Mouse (Mus musculus): ENCODE data around the gene Isg20.

The Isg20 gene

DNA sequence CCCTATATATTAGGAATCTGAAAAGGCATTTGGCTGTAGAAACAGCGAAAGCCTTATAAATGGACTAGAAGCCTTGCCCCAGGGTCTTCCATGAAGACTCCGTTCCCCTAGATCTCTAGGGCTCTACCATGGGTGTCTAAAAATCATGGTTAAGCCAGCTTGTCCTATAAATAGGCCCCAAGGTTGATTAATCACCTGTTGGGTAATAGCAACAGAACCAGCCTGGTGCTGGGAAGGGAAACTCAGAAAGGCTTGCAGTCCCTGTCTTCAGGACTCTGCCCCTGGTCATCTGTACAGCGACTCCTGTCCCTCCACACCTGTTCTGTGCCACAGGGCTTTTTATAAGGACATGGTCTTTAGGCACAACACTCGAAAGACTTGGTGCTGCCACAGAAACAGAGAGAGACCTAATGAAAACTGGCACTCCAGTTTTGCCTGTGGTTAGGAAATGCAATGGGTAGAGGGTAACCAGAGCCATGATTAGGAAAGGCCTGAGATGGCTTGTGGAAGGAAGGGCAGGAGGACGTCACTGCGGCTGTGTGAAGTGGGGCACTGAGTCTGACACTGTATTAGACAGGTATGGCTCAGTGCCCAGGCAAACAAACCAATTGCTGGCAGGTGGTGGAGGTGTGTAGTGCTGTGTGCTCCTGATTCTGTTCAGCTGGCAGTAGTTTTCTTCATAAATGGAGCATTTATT lies 9.9 kb upstream of the Isg20 start:
- DNase-seq (ENCODE audit: extremely low read depth, low read depth, low spot score): peak; percentile 36

DNA sequence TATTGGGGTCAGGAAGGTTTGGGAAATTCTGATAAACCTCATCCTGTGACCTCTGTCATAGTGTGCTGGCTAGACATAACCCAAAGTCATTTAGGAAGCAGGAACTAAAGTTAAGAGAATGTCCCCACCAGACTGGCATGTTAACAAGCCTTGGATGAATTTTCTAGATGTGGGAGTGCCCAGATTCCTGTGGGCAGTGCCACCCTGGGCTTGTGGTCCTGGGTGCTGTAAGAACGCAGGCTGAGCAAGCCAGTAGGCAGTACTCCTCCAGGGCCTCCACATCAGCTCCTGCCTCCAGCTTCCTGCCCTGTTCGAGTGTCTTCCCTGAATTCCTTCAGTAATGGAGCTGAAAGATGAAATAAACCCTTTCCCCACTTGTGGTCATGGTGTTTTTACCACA lies 9.0 kb upstream of the Isg20 start:
- no peak for DNase-seq (ENCODE audit: extremely low read depth, low read depth, low spot score)

DNA sequence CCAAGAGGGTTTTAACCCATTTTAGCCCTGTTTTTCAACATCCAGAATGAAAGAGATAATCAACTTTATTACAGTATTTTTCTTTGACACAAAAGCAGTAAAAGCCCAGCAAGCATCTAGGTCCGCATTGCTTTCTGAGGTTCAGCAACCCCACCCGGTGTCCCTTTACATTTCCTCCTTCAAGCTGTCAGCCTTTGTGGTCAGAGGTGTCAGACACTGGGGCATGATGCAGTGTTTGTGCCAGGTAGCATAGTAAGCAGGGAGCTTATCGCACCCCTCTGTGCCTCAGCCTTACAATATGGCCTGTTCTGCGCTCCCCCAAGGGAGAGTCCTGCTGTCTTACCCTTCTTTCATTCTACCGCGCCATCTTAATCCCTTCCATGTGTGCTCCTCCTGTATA lies 4.2 kb upstream of the Isg20 start:
- DNase-seq (ENCODE audit: extremely low read depth, low read depth, low spot score): no peak

DNA sequence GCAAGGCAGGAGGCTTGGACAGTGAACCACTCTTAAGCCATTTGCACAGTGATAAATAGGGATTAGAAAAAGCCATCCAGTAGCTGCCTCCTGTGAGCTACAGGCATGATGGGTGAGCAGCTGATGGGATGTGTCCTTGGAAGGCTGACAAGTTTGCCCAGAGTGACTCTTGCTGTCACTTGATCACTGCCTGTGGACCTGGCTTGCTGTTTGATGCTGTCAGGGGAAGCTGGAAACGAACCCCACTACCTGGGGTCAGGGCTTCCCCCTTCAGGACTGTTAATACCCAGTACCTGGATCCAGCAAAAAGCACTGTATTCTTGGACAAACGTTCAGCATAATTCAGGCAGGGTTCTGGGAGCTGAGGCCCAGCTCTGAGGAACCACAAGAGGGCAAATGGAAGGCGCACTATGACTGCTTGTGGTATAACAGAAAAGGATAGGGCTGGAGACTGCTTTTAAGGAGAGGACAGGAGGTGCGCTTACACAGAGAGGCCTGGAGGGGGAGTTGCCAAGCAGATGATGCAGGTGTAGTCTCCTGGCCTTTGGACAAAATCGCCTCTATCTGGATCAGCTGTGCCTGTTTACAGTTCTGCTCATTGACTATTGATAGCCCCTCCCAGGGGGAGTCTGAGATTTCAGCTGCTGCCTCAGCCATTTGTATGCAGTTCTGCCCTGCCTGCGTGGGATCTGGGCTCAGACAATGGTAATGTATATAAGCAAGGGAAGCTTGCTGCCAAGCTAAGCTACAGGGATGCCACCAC lies 2.7 kb upstream of the Isg20 start:
- no peak for DNase-seq (ENCODE audit: extremely low read depth, low read depth, low spot score)

DNA sequence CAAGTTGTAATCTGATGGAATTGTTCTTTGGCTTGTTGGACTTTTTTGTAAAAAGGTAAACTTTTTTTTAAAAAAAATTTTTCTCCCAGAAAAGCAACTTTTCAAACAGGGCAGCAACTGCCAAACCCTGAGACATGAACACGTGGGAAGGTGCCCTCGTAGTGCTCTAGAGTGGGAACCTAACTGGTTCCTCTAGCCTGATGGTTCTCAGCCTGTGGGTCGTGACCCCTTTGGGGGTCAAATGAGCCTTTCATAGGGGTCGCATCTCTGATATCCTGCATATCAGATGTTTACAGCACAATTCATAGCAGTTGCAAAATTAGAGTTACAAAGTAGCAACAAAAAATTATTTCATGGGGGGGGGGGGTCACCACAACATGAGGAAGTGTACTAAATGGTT lies 2.0 kb upstream of the Isg20 start:
- no peak for DNase-seq (ENCODE audit: extremely low read depth, low read depth, low spot score)

DNA sequence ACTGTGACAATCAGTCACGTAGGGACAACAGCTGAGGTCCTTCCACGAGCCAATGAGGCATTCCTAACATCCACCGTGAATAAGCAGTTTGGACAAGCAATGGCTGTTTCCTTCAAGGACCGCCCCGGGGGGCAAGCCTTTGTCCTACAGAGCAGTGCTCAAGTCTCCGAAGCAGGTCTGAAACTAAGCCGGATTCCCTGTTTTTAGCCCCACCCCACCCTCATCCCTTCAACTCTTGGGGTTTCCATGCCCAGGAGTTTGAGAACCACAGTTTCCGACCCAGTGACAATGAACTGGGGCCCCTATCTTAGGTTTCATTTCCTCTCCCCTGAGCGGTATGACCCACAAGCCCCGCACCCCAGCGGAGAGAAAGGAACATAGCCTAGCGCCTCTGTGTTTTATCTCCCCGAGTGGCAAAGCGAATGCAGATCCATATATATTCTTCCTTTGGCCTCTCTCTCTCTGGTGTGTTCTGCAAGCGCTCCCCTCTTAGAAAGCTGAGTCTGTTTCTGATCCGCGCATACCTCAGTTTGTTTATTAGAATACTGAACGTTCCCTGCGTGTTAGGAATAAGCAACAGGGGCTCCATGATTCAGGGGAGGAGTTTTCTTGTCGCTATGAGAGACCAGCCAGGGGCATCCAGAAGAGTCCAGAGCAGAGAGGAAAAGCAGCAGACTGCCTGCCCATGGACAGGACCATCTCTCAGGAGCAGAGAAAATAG lies 811 bp upstream of the Isg20 start:
- DNase-seq (ENCODE audit: extremely low read depth, low read depth, low spot score): no peak

DNA sequence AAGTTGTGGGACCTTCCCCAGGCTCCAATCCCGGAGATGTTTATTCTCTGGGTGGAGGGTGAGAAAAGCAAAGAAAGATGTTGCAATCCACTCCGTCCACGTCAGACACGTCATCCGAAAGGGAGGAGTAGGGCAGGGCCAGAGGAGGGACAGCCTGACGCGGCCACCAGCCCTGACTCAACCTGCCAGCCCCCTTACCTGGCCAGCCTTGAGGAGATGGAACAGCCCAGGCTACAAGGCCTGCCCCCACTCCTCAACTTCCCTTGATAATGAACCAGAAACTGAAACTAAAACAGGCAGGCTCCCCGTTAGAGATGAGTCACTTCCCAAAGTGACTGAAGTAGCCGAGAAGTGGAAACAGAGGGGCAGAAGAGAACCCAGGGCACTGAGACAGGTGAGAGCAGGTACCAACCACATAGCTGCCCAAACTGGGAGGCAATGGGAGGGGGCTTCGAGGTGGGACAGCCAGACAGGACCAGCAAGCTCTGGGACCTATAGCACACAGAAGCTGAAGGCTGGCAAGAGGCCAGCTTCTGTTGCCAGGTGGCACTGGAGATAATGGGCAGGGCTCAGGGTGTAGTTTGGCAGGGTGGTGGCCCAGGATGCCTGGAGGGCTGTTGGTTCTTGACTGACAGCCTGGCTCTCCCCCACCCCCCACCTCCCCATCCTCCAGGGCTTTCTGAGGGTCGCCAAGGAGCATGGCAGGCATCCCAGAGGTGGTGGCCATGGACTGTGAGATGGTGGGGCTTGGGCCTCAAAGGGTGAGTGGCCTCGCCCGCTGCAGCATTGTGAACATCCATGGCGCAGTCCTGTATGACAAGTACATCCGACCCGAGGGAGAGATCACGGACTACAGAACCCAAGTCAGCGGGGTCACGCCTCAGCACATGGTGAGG lies 673 bp downstream of the Isg20 start:
- DNase-seq (ENCODE audit: extremely low read depth, low read depth, low spot score): no peak

DNA sequence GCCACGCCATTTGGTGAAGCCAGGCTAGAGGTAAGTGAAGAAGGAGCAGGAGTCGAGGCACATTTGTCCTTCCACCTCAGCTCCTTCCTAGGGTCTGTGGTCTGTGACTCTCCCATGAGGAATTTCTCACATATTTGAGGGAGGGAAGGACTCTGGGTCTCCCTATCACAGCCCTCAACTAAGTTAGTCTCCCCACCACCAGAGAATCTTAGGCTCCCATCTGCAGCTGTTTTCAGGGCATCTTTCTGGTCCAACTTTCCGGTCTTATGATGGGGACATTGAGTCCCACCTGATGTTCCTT lies 1.3 kb downstream of the Isg20 start:
- DNase-seq (ENCODE audit: extremely low read depth, low read depth, low spot score): no peak

DNA sequence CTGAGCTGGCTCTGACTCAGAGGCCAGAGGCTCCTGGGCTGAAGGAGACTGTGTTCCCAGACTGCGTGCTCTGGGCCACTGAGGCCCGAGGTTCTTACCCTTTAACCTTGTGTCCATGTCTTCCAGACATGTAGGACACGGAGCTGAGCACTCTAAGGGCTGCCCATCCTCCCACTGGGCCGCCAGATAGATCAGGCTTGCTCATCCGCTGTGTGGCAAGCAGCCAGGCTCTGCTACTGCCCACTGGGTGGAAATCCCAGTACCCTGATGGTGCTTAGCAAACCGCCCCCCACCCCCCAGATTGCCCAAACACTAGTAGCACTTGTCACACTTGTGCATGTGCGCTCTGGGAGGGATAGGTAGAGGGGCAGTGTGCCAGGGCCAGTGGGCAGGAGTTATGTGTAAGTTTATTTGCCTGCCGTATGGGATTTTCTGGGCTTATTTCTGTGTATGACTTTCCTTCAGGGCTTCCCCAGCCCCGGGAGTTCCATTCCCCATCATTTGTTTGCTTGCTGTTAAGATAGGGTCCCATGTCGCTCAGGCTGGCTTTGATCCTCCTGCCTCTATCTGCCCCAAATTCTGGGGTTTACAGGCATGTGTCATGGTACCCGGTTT lies 1.8 kb downstream of the Isg20 start:
- DNase-seq (ENCODE audit: extremely low read depth, low read depth, low spot score): no peak

DNA sequence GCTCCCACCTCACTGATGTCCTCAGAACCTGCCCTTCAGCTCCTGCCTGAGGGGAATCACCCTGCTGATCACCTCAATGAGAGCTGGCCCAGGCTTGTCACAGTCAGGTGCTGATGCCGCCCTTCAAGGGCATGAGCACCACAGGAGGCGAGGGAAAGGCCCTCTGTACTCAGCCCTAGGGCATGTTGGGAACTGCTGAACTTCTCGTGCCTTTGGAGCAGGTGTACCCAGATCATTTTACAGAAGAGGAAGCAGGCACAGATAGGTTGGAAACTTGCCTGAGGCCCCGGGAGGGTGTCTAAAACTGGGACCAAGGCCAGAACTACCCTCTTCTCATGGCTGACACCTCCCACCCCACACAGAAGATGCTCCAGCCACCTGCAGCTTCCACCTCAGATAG lies 5.5 kb downstream of the Isg20 start:
- no peak for DNase-seq (ENCODE audit: extremely low read depth, low read depth, low spot score)

DNA sequence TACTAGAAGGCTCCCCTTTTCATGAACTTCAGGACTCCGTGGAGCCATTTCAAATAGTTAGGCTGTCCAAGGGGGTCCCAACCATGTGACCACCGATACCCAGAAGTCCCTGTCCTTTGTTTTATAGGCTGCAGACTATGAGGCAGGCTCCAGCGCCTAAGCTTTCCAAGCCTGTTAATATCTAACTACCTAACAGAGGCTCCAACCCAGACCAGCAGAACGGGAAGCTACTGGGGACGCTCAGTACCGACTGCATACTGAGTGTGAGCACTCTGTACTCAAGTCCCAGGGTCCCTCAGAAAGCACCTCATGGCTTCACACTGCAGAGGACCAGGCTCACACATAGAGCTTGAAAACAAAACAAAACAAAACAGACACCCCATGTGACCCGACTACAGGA lies 9.3 kb downstream of the Isg20 start:
- no peak for DNase-seq (ENCODE audit: extremely low read depth, low read depth, low spot score)

DNA sequence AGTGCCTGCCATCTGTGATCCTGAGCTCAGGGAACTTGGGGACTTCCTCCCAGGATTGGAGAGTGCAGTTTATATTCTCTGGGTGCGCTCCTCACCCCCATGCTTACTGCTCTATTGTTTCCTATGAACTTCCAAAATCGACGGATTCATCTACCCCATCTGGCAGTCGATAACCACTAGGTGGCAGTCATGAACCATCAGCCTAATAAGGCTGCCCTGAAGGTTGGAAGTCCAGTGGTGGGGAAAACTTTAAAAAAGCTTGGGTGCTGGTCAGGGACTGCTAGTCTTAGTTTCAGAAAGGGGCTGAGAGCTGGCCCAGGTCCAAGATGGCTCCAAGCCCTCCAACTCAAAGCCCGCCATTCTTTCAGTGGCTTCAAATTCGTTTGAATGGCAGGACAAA lies 11.1 kb downstream of the Isg20 start:
- DNase-seq (ENCODE audit: extremely low read depth, low read depth, low spot score): no peak

DNA sequence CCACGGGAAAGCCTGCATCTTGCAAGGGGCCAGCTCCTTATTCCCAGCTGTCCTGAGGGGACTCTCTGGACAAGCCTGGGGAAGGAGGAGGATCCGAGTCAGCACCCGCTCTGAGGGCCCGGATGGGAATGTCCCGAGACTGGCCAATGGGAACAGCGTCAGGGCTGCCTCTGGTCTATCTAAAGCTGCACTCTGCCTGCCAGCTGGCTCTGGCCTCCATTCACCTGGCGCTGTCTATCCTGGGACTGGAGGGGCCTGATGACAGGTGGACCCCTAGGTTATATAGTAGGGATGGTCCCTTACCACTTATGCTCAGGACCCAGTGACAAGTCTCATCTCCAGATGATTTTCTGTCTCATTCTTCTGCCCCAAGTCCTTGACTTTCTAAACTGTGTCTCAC lies 11.6 kb downstream of the Isg20 start:
- DNase-seq (ENCODE audit: extremely low read depth, low read depth, low spot score): no peak

DNA sequence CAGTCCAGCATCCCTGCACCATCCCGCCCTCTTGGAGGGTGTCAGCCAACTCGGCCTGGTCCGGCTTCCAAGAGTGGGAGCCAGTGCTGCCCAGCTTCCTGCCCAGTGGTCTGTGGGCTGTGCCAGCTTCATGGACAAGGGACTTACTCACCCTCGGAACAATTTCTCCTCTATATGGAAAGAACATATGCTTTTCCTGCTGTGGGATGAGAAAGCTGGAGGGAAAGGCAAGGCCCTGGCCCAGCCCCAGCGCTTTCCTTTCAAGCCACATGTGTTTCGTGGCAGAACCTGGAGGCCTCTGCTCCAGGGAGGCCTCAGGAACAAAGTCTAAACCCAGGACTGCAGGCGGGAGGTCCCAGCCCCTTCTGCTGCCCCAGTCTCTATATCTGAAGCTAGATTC lies 12.5 kb downstream of the Isg20 start:
- DNase-seq (ENCODE audit: extremely low read depth, low read depth, low spot score): no peak

DNA sequence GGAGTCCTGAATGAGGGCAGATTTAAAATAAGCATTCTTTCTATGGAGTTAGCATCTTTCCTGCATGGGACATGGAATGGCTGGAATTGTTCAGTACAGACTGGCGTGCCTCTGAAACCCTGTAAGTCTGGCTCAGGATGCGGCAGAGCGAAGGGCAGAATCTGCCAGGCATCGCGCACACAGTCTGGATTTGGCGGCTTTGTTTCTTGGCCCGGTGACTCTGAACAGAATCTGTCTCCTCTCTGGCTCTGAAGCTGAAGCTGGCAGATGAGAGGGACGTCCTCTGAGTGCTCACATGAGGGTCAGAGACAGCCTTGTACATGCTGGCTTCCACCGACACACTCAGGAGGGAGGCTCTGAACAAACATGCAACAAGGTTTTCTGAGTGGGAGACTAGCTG lies 12.9 kb downstream of the Isg20 start:
- DNase-seq (ENCODE audit: extremely low read depth, low read depth, low spot score): no peak

DNA sequence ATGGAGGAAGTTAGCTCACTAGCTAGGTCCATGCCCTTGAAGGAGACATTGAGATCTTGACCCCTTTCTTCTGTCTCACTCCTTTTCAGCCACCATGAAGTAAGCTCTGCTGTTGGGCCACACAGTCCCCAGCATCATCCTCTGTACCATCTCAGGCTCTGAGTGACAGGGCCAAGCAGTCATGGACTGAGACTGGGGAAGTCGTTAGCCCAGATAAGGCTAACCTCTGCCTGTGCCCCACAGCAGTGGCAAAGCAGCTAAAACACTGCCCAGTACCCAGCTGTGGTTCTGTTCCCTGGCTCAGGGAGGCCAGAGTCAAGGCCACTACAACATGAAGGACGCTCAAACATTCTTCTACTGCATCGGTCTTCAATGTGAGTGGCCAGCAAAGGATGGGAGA lies 14.0 kb downstream of the Isg20 start:
- no peak for DNase-seq (ENCODE audit: extremely low read depth, low read depth, low spot score)

DNA sequence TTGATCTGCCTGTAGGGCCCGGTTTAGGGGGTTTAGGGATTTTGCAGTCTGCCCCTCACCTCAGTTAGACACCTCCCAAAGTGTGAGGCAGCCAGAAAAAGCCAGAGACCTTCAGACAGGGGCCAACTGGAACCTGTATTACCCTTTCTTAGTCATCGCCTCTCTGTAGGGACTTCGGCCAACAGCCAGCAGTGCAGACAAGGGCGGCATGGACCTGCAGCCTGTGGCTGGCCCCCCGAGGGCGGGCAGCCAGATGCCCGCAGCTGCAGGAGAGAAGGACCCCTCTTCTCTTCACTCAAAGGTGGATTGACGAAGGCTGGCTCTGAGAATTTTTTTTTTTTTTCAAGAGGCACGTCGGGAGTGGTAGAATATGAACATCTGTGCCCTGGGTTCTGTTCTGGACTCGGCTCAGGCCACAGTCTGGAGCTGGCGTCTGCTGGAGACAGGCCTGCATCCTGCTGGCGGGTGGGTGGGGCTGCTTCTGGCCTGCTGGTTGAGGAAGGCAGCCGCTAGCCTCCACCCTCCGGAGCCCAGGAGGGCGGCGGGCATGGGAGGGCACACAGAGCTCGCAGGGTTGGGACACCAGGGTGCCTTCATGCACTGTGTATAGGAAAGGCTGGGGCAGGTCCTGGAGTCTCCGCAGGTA lies 25.9 kb downstream of the Isg20 start:
- no peak for DNase-seq (ENCODE audit: extremely low read depth, low read depth, low spot score)

DNA sequence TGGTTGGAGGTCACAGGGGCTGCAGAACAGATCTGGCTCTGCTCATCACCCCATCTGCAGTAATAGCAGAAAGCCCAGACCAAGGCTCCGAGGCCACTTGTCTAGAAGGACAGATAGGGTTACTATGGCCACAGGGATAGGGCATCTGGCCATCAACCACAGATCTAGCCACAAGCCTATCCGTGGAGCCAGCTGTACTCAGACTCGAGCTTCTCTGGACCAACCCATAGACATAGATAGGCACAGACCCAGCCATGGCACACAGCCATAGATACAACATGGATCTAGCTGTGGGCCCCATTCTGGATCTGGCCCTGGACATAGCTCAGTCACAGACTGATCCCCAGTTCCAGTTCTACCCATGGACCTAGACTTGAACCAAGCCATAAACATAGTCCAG lies 27.7 kb downstream of the Isg20 start:
- DNase-seq (ENCODE audit: extremely low read depth, low read depth, low spot score): no peak

DNA sequence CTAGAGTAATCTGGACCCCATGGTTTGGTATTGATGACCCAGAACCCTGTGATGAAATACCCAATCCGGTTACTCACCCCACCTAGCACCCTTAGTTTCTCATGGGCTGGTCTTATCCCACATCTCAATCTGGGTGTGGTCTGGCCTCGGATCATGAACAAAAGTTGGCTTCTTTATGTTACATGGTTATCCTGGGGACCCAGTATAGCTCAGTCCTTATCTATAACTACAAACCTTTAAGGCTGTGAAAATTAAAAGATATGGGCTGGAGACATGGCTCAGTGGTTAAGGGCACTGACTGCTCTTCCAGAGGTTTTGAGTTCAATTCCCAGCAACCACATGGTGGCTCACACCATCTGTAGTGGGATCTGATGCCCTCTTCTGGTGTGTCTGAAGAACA lies 29.3 kb downstream of the Isg20 start:
- DNase-seq (ENCODE audit: extremely low read depth, low read depth, low spot score): no peak

DNA sequence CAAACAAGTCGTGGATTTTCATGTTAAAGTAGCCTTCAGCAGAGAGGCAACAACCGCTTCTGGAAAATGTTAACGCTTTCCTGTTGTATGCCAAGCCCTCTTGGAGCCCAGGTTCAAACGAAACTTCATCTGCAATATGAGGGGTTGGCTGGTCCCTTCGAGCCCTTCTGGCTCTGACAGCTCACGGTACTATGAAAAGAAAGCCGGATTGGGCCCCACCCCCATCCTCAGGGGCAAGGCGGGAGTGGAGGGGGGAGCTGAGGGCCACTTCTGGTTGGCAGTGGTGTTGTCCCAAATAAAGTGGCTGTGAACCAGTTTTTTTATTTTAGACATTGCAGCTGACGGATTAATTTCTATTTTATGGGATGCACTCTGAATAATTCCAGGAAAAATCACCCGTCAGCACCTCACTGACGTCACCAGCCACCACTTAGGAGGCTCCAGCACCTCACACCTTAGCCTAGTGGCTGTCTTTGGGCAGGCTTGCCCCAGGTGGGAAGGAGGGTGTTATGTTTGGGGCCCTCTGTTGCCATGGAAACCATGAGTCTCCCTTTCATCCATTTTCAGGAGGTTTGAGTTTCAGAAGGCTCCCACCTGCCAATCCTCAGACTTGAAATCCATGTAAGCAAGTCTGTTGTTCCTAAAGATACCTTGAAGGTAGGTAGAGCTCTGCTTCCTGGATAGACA lies 40.8 kb downstream of the Isg20 start:
- no peak for DNase-seq (ENCODE audit: extremely low read depth, low read depth, low spot score)

Data from fat pad, adult 2 months (tissue).